Mouse (Mus musculus) kidney, adult 2 months (tissue): ENCODE data around the gene Arl4a.

Source experiments
- CTCF ChIP-seq: fragments of 200-500 bp; conservative IDR thresholded peaks from 2 replicates; pipeline ENCODE4 v1.5.1; 2011; ENCODE audit warnings: low read depth, mild to moderate bottlenecking, control low read depth, low read length, moderate library complexity, mixed read lengths; ENCODE audit not compliant: insufficient read depth, insufficient read length
- POLR2A ChIP-seq: fragments of 200-500 bp; IDR thresholded peaks from one replicate; pipeline ENCODE4 v1.6.1; 2011; ENCODE audit warnings: low read depth, low read length, control low read depth

DNA sequence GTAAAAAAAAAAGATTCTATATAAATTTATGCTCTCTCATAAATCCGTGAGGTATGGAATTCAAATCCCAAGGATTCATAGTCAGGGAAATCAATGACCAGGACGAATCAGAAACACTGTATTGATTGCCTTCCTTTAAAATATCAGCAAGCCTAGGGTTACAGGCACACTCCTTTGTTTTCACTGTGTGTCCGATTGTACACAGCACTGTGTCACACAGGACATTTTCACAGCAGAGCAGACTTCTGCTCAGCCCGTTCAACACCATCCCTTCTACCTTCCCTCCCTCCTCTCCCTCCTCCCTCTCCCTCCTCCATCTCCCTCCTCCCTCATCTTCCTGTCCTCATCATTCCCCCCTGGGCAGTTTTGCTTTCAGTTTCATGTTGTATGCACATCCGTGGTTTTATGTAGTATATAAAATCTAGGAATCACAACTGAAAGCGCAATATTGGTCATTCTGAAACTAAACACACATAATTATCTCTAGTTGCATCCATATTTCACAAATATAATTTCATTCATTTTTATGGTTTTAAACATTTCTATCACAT lies 19.8 kb downstream of the Arl4a start:
- TF ChIP-seq CTCF (no peak), POLR2A (no peak)
